Mouse (Mus musculus) ovary, postnatal 10 days (tissue): ENCODE data around the gene Trpv3.

Source experiments
- DNase-seq: peaks from one replicate; pipeline ENCODE4 v3.0.0; 2022; ENCODE audit warnings: low spot score

Trpv3 gene

GRCm38 (mm10) chr11:73267267-73267666 lies at the start of gene Trpv3:
Gene Trpv3 (plus strand): TSS chr11:73267388.
- no peak for DNase-seq

- DNase-seq, result no peak
Measured at GRCm38 (mm10) chr11:73219671-73220070, 47.5 kb upstream of the Trpv3 start.

GRCm38 (mm10) chr11:73220651-73221050 lies 46.5 kb upstream of the Trpv3 start:
- no peak for DNase-seq

GRCm38 (mm10) chr11:73222846-73223245 lies 44.3 kb upstream of the Trpv3 start:
- DNase-seq, result no peak

GRCm38 (mm10) chr11:73223966-73224365 lies 43.2 kb upstream of the Trpv3 start:
- DNase-seq, result no peak

- no peak for DNase-seq
Measured at GRCm38 (mm10) chr11:73225856-73226255, 41.3 kb upstream of the Trpv3 start.

- DNase-seq, result no peak
Measured at GRCm38 (mm10) chr11:73228881-73229280, 38.3 kb upstream of the Trpv3 start.

- no peak for DNase-seq
Measured at GRCm38 (mm10) chr11:73230081-73230480, 37.1 kb upstream of the Trpv3 start.

- DNase-seq, result no peak
Measured at GRCm38 (mm10) chr11:73232513-73232912, 34.7 kb upstream of the Trpv3 start.

- DNase-seq, result no peak
Measured at GRCm38 (mm10) chr11:73233992-73234391, 33.2 kb upstream of the Trpv3 start, which contains the start of gene Trpv1. Gene Trpv1 (plus strand): TSS chr11:73234292.

- peak; percentile 24 for DNase-seq
Measured at GRCm38 (mm10) chr11:73235990-73236701, 31.0 kb upstream of the Trpv3 start.

- no peak for DNase-seq
Measured at GRCm38 (mm10) chr11:73236731-73237130, 30.5 kb upstream of the Trpv3 start.

- no peak for DNase-seq
Measured at GRCm38 (mm10) chr11:73242199-73242598, 25.0 kb upstream of the Trpv3 start.

- DNase-seq, result no peak
Measured at GRCm38 (mm10) chr11:73242777-73243176, 24.4 kb upstream of the Trpv3 start.

GRCm38 (mm10) chr11:73257362-73257945 lies 9.7 kb upstream of the Trpv3 start:
- no peak for DNase-seq

- DNase-seq, result no peak
Measured at GRCm38 (mm10) chr11:73258664-73259063, 8.5 kb upstream of the Trpv3 start.

GRCm38 (mm10) chr11:73260457-73260856 lies 6.7 kb upstream of the Trpv3 start:
- DNase-seq, result no peak

GRCm38 (mm10) chr11:73261385-73261784 lies 5.8 kb upstream of the Trpv3 start:
- DNase-seq, result no peak

- DNase-seq, result no peak
Measured at GRCm38 (mm10) chr11:73274821-73275220, 7.6 kb downstream of the Trpv3 start.

GRCm38 (mm10) chr11:73280710-73281109 lies 13.5 kb downstream of the Trpv3 start:
- DNase-seq, result no peak

GRCm38 (mm10) chr11:73281528-73282027 lies 14.4 kb downstream of the Trpv3 start:
- peak; percentile 12 for DNase-seq

GRCm38 (mm10) chr11:73283369-73283768 lies 16.2 kb downstream of the Trpv3 start:
- no peak for DNase-seq

- DNase-seq, result no peak
Measured at GRCm38 (mm10) chr11:73283926-73284325, 16.7 kb downstream of the Trpv3 start.

GRCm38 (mm10) chr11:73284351-73284750 lies 17.2 kb downstream of the Trpv3 start:
- no peak for DNase-seq
